Mouse (Mus musculus) erythroblast, adult 5-6 weeks (primary cell): ENCODE results near the gene Tmem176b. TPM values are rescaled to one million over a fixed set of nuclear protein-coding genes. Genes with fewer than 3 reads are reported as not detected.

Experiments
- ATAC-seq: replicated peaks from 2 replicates; pipeline ENCODE4 v1.8.0; 2016; ENCODE audit warnings: moderate number of reproducible peaks, mild to moderate bottlenecking, moderate TSS enrichment, inconsistent platforms; ENCODE audit not compliant: poor library complexity, low FRiP score, severe bottlenecking
- total RNA-seq, 2 experiments: library from RNA; stranded (forward) in 1 of 2; stranded (reverse) in 1 of 2; fragments of 150-400 nt in 1 of 2; fragments of 200-764, 138-1000 nt in 1 of 2; gene quantifications; 2 replicates each; pipeline versions ENCODE4 v1.2.3 to v1.2.4; 2015 to 2017; ENCODE audit warnings: low replicate concordance in 2 of 2

Tmem176b gene
- total RNA-seq, 2 experiments from 2014 or later = 5.7 to 22.5 TPM

- ATAC-seq = no peak
Measured at GRCm38 (mm10) chr6:48806746-48807145, 34.5 kb downstream of the Tmem176b start.

GRCm38 (mm10) chr6:48804346-48804745, 37.0 kb downstream of the Tmem176b start:
- ATAC-seq = no peak

DNA sequence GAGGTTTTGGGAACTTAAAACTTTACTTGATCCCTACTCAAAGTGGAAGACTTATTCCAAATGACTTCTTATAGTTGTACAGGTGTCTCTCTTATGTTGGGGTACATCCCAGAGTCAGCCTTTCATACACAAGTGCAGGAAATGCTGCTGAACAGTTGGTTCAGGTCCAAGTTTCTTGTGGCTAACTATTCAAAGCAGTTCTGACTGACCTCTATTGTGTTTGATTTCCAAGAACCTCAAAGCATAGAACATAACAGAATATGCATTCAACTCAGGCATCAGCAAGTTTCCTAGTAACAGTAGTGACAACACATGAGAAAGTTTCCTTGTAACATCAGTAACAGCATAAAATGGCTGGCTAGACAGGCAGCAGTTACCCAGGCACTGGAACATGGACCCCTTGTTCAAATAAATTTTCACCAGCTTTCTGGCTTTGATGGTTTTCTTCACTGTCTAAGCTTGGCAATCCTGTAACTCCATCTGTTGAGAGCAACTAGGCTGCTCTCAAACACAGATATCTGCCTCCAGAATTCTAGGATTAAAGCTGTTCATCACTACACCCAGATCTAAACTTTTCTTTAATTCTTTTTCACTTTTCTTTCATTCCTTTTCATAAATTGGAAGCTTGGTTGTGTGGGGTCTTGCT, 37.8 kb downstream of the Tmem176b start:
- ATAC-seq = no peak

- no peak for ATAC-seq
Measured at GRCm38 (mm10) chr6:48801897-48802296, 39.4 kb downstream of the Tmem176b start.

DNA sequence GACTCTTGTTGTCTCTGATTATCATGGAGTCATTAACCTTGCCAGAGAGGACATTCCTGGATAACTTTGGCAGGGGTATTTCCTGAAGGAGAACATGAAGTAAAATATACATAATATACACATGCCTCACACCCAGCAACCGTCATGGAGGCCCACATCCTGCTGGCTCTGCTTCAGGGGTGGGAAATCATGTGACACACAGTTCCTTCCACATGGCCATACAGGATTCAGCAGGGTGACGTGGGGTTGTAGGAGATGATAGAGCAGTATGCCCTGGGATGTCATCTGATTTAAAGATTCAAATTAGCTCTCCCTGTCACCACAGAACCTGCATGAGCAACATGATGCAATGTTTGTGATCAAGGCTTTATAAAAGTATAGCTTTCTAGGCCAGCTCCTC, 53.4 kb downstream of the Tmem176b start:
- ATAC-seq = no peak

- ATAC-seq = no peak
Measured at GRCm38 (mm10) chr6:48785601-48786000, 55.7 kb downstream of the Tmem176b start.

- no peak for ATAC-seq
Measured at GRCm38 (mm10) chr6:48785189-48785588, 56.1 kb downstream of the Tmem176b start.

GRCm38 (mm10) chr6:48784406-48784805, 56.9 kb downstream of the Tmem176b start:
- no peak for ATAC-seq

Other genes starting within 250 kb of the Tmem176b start
- gene Repin1, start 247.6 kb downstream of the Tmem176b start, total RNA-seq (2015; ENCODE audit: low replicate concordance) = 2.3 TPM in 2 replicates
- 3.9 TPM in 1 of 2 replicates, not detected in the other for gene Repin1, start 247.6 kb downstream of the Tmem176b start, total RNA-seq (2017; ENCODE audit: low replicate concordance)
- gene Gm44965, start 247.6 kb downstream of the Tmem176b start, total RNA-seq (2015; ENCODE audit: low replicate concordance) = not detected in 2 replicates
- gene Gm44965, start 247.6 kb downstream of the Tmem176b start, total RNA-seq (2017; ENCODE audit: low replicate concordance) = not detected in 2 replicates
- gene Zfp775, start 239.4 kb downstream of the Tmem176b start, total RNA-seq (2015; ENCODE audit: low replicate concordance) = 0.42 TPM in 1 of 2 replicates, not detected in the other
- 0.17 and 0.28 TPM in 2 replicates for gene Zfp775, start 239.4 kb downstream of the Tmem176b start, total RNA-seq (2017; ENCODE audit: low replicate concordance)
- gene AI854703, start 214.7 kb downstream of the Tmem176b start, total RNA-seq (2015; ENCODE audit: low replicate concordance) = not detected in 2 replicates
- gene AI854703, start 214.7 kb downstream of the Tmem176b start, total RNA-seq (2017; ENCODE audit: low replicate concordance) = not detected in 2 replicates
- 1.0 TPM in 1 of 2 replicates, not detected in the other for gene Gimap8, start 194.3 kb downstream of the Tmem176b start, total RNA-seq (2015; ENCODE audit: low replicate concordance)
- gene Gimap8, start 194.3 kb downstream of the Tmem176b start, total RNA-seq (2017; ENCODE audit: low replicate concordance) = 0.26 and 2.5 TPM in 2 replicates
- gene Gimap9, start 165.4 kb downstream of the Tmem176b start, total RNA-seq (2015; ENCODE audit: low replicate concordance) = 6.3 and 12.1 TPM in 2 replicates
- 4.7 and 5.9 TPM in 2 replicates for gene Gimap9, start 165.4 kb downstream of the Tmem176b start, total RNA-seq (2017; ENCODE audit: low replicate concordance)
- 2.7 and 3.3 TPM in 2 replicates for gene Gimap4, start 156.9 kb downstream of the Tmem176b start, total RNA-seq (2015; ENCODE audit: low replicate concordance)
- 4.5 and 5.2 TPM in 2 replicates for gene Gimap4, start 156.9 kb downstream of the Tmem176b start, total RNA-seq (2017; ENCODE audit: low replicate concordance)
- 0.58 and 6.5 TPM in 2 replicates for gene Gimap6, start 133.3 kb downstream of the Tmem176b start, total RNA-seq (2015; ENCODE audit: low replicate concordance)
- gene Gimap6, start 133.3 kb downstream of the Tmem176b start, total RNA-seq (2017; ENCODE audit: low replicate concordance) = 4.2 and 7.2 TPM in 2 replicates
- not detected in 2 replicates for gene Gm28053, start 122.9 kb downstream of the Tmem176b start, total RNA-seq (2015; ENCODE audit: low replicate concordance)
- gene Gm28053, start 122.9 kb downstream of the Tmem176b start, total RNA-seq (2017; ENCODE audit: low replicate concordance) = 1.8 TPM in 1 of 2 replicates, not detected in the other
- gene Gimap7, start 122.9 kb downstream of the Tmem176b start, total RNA-seq (2015; ENCODE audit: low replicate concordance) = not detected in 2 replicates
- 2.6 TPM in 1 of 2 replicates, not detected in the other for gene Gimap7, start 122.9 kb downstream of the Tmem176b start, total RNA-seq (2017; ENCODE audit: low replicate concordance)
- 5.0 TPM in 1 of 2 replicates, not detected in the other for gene Gimap1, start 102.4 kb downstream of the Tmem176b start, total RNA-seq (2015; ENCODE audit: low replicate concordance)
- gene Gimap1, start 102.4 kb downstream of the Tmem176b start, total RNA-seq (2017; ENCODE audit: low replicate concordance) = 0.17 and 1.1 TPM in 2 replicates
- 4.4 TPM in 1 of 2 replicates, not detected in the other for gene Gimap5, start 95.3 kb downstream of the Tmem176b start, total RNA-seq (2015; ENCODE audit: low replicate concordance)
- gene Gimap5, start 95.3 kb downstream of the Tmem176b start, total RNA-seq (2017; ENCODE audit: low replicate concordance) = 2.6 and 6.8 TPM in 2 replicates
- 2.1 TPM in 1 of 2 replicates, not detected in the other for gene Gimap3, start 70.6 kb downstream of the Tmem176b start, total RNA-seq (2015; ENCODE audit: low replicate concordance)
- gene Gimap3, start 70.6 kb downstream of the Tmem176b start, total RNA-seq (2017; ENCODE audit: low replicate concordance) = 1.1 and 2.0 TPM in 2 replicates
- gene Tmem176a, start 577 bp downstream of the Tmem176b start, total RNA-seq (2015; ENCODE audit: low replicate concordance) = 10.4 and 12.7 TPM in 2 replicates
- gene Tmem176a, start 577 bp downstream of the Tmem176b start, total RNA-seq (2017; ENCODE audit: low replicate concordance) = 1.4 and 3.2 TPM in 2 replicates
- not detected in 2 replicates for gene Aoc1, start 31.4 kb upstream of the Tmem176b start, total RNA-seq (2015; ENCODE audit: low replicate concordance)
- not detected in 2 replicates for gene Aoc1, start 31.4 kb upstream of the Tmem176b start, total RNA-seq (2017; ENCODE audit: low replicate concordance)
- not detected in 2 replicates for gene 1600015I10Rik, start 88.4 kb upstream of the Tmem176b start, total RNA-seq (2015; ENCODE audit: low replicate concordance)
- gene 1600015I10Rik, start 88.4 kb upstream of the Tmem176b start, total RNA-seq (2017; ENCODE audit: low replicate concordance) = not detected in 2 replicates
- not detected in 2 replicates for gene Doxl2, start 133.5 kb upstream of the Tmem176b start, total RNA-seq (2015; ENCODE audit: low replicate concordance)
- gene Doxl2, start 133.5 kb upstream of the Tmem176b start, total RNA-seq (2017; ENCODE audit: low replicate concordance) = not detected in 2 replicates
- not detected in 2 replicates for gene Svs1, start 145.4 kb upstream of the Tmem176b start, total RNA-seq (2015; ENCODE audit: low replicate concordance)
- not detected in 2 replicates for gene Svs1, start 145.4 kb upstream of the Tmem176b start, total RNA-seq (2017; ENCODE audit: low replicate concordance)
- not detected in 2 replicates for gene Gpnmb, start 195.1 kb upstream of the Tmem176b start, total RNA-seq (2015; ENCODE audit: low replicate concordance)
- gene Gpnmb, start 195.1 kb upstream of the Tmem176b start, total RNA-seq (2017; ENCODE audit: low replicate concordance) = 0.70 TPM in 1 of 2 replicates, not detected in the other
- gene Malsu1, start 232.3 kb upstream of the Tmem176b start, total RNA-seq (2015; ENCODE audit: low replicate concordance) = 4.8 and 14.2 TPM in 2 replicates
- 0.77 and 2.2 TPM in 2 replicates for gene Malsu1, start 232.3 kb upstream of the Tmem176b start, total RNA-seq (2017; ENCODE audit: low replicate concordance)